Mouse (Mus musculus): Measurements from ENCODE around the gene Dnah1. TPM values are rescaled to one million over a fixed set of nuclear protein-coding genes. Genes with fewer than 3 reads are reported as not detected.
A peak's percentile ranks its signal among the peaks of the same experiment; 100 is the strongest.

The Dnah1 gene
- polyA plus RNA-seq, 1 experiment from 2014 or later: 0.93 TPM

DNA sequence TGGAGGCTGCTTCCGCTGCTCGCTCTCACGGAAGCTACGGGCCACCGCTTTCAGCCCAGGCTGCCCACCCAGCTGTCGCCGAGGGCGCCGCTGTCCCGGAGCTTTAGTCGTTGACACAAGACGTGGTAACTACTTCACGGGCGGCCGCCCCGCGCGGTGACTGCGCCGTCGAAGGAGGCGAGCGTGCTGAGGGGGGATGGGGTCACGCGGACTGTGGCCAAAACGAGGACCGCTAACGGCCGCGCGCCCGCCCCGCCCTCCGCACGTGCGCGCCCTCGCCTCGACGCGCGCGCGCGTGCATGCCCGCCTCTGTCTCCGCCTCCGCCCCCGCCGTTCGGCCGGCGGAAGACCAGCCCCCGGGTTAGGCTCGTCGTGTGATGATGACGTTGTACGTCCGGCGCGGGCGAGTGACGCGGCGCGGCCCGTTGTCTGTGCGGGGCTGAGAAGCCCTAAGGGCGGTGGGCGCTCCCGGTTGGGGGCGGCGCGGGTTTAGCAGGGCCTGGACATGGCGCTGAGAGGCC, 72.6 kb downstream of the Dnah1 start, which contains the start of the genes Phf7 and Bap1:
Phf7 (minus strand) TSS at position 234 of the 521 bp plus-strand sequence.
Bap1 (plus strand) TSS at position 367 of the 521 bp plus-strand sequence.
- Histone ChIP-seq H3K4me1 (ENCODE audit: control insufficient read depth in 2 of 2, insufficient read depth in 2 of 2, low read length in 2 of 2) (peaks cover 6 to 22% of the 10 kb centered on the region in 2 experiments), H3K36me3 (ENCODE audit: control insufficient read depth, insufficient read depth, low read length) (peaks cover 34% of the 10 kb centered on the region), H3K27ac (replicated peaks in 1 of 2; ENCODE audit: control insufficient read depth in 1 of 2, insufficient read depth in 1 of 2, low read depth in 2 of 2, low read length in 2 of 2) (peak within 1 kb of the TSS; percentile 94 to 95), H3K27me3 (ENCODE audit: control insufficient read depth, insufficient read depth, low read length) (no peaks in the 10 kb centered on the region), H3K9ac (ENCODE audit: low read length) (peak within 1 kb of the TSS; percentile 99), H3K9me3 (ENCODE audit: control insufficient read depth, low read length) (no peaks in the 10 kb centered on the region), H3K4me2 (ENCODE audit: low read length) (peak within 1 kb of the TSS; percentile 94), H3K4me3 (ENCODE audit: control insufficient read depth in 1 of 2, insufficient read depth in 1 of 2, low read depth in 1 of 2, low read length in 2 of 2) (peak within 1 kb of the TSS; percentile 65 to 98)
- WGBS: under 1% methylated on average over 74 of the region's 75 CpGs
- peak; percentile 91 for ATAC-seq (ENCODE audit: insufficient number of reproducible peaks, insufficient read depth, low FRiP score, low read depth)

DNA sequence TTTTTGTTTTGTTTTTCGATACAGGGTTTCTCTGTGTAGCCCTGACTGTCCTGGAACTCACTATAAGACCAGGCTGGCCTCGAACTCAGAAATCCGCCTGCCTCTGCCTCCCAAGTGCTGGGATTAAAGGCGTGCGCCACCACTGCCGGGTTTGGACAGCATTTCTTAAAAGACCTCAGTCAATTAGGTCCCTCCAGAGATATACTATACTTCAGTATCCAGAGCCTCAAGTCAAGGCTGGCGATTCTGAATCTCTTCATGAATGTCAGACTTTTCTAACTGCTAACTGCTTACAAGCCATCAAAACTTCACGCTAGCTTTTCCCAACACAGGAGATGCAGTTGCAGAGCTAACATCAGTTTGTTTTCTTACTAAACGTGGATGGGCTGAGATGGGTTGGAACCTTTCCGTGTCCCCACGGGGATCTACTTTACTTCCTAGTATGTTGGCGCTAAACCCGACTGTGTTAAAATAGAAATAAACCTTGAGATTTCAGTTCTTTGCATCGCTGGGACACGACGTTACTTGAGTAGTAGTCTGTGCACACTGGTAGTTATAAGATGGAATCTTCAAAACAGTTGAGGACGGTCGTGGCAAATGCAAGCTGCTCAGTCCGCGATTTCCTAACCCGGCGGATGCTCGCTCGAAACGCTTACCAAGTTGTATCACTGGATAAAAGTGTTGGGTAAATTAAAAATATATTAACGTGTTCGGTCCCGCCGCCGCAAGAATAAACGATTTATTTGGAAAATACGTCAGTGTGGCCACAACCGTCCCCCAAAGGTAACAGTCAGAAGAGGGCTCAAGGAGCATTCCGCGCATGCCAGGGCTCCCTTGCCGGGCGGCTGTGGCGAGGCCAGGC, 73.2 kb downstream of the Dnah1 start:
- Histone ChIP-seq H3K27ac (replicated peaks in 1 of 2; ENCODE audit: control insufficient read depth in 1 of 2, insufficient read depth in 1 of 2, low read depth in 2 of 2, low read length in 2 of 2) (peak overlapping the region; percentile 94 to 95), H3K9me3 (ENCODE audit: control insufficient read depth, low read length) (no peaks in the 10 kb centered on the region), H3K27me3 (ENCODE audit: control insufficient read depth, insufficient read depth, low read length) (no peaks in the 10 kb centered on the region), H3K36me3 (ENCODE audit: control insufficient read depth, insufficient read depth, low read length) (peaks cover 27% of the 10 kb centered on the region), H3K9ac (ENCODE audit: low read length) (peak overlapping the region; percentile 99), H3K4me2 (ENCODE audit: low read length) (peak overlapping the region; percentile 76), H3K4me3 (ENCODE audit: control insufficient read depth in 1 of 2, insufficient read depth in 1 of 2, low read depth in 1 of 2, low read length in 2 of 2) (peak overlapping the region; percentile 65 to 98), H3K4me1 (ENCODE audit: control insufficient read depth in 2 of 2, insufficient read depth in 2 of 2, low read length in 2 of 2) (peaks cover 6 to 25% of the 10 kb centered on the region in 2 experiments)
- ATAC-seq (ENCODE audit: insufficient number of reproducible peaks, insufficient read depth, low FRiP score, low read depth): peak; percentile 82; the same call in 1 of the 2 replicates
- WGBS: 17% methylated on average over 38 of the region's 38 CpGs

DNA sequence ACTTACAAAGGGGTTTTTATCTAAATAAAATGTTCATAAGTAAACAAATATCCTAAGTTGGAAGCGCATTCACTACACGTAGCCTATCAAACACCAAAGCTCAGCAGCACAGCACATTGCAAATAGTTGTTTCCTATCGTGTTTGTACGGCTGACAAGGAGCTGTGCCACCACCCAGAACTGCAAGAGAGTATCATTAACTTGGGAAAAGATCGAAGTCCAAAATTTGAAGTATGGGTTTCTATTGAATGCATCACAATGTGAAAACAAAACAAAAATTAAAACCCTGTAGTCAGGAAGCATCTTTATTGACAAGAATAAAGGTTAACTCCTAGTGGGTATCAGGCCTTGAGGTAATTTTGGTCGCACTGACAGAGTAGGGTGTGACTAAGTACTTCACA, 75.3 kb downstream of the Dnah1 start:
- H3K4me3 ChIP-seq (ENCODE audit: control insufficient read depth in 1 of 2, insufficient read depth in 1 of 2, low read depth in 1 of 2, low read length in 2 of 2): no peak overlapping the region
- WGBS: 87% methylated on average over 6 of the region's 6 CpGs
- no peak overlapping the region for H3K9ac ChIP-seq (ENCODE audit: low read length)
- no peaks in the 10 kb centered on the region for H3K27me3 ChIP-seq (ENCODE audit: control insufficient read depth, insufficient read depth, low read length)
- H3K4me1 ChIP-seq (ENCODE audit: control insufficient read depth in 2 of 2, insufficient read depth in 2 of 2, low read length in 2 of 2): peaks cover 6 to 25% of the 10 kb centered on the region in 2 experiments
- no peak for ATAC-seq (ENCODE audit: insufficient number of reproducible peaks, insufficient read depth, low FRiP score, low read depth)
- H3K4me2 ChIP-seq (ENCODE audit: low read length): no peak overlapping the region
- H3K36me3 ChIP-seq (ENCODE audit: control insufficient read depth, insufficient read depth, low read length): peaks cover 6% of the 10 kb centered on the region
- no peak overlapping the region for H3K27ac ChIP-seq (replicated peaks in 1 of 2; ENCODE audit: control insufficient read depth in 1 of 2, insufficient read depth in 1 of 2, low read depth in 2 of 2, low read length in 2 of 2)
- H3K9me3 ChIP-seq (ENCODE audit: control insufficient read depth, low read length): no peaks in the 10 kb centered on the region

DNA sequence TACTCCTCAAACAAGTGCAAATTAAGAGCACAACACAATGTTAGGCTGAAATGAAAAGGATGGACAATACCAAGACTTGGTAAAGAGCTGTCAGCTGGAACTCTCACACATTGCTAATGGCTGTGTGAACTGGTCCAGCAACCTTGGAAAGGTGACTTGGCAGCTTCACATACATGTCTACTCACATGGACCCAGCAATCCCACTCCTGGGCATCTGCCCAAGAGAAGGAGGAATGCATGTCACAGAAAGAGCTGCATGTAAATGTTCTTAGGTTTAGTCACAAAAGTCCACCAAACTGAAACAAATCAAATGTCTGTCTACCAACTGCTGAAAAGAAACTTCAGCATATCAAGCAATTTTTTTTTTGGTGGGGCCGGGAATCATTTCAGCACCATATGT, 77.8 kb downstream of the Dnah1 start:
- no peak overlapping the region for H3K4me2 ChIP-seq (ENCODE audit: low read length)
- H3K27ac ChIP-seq (replicated peaks in 1 of 2; ENCODE audit: control insufficient read depth in 1 of 2, insufficient read depth in 1 of 2, low read depth in 2 of 2, low read length in 2 of 2): peak overlapping the region in 1 of 2 experiments; percentile 2; a peak in 2 of 4 replicates
- no peak for ATAC-seq (ENCODE audit: insufficient number of reproducible peaks, insufficient read depth, low FRiP score, low read depth)
- H3K9me3 ChIP-seq (ENCODE audit: control insufficient read depth, low read length): no peaks in the 10 kb centered on the region
- 24% methylated on average over 1 of the region's 1 CpGs for WGBS
- H3K9ac ChIP-seq (ENCODE audit: low read length): no peak overlapping the region
- no peak overlapping the region for H3K4me3 ChIP-seq (ENCODE audit: control insufficient read depth in 1 of 2, insufficient read depth in 1 of 2, low read depth in 1 of 2, low read length in 2 of 2)
- no peaks in the 10 kb centered on the region for H3K27me3 ChIP-seq (ENCODE audit: control insufficient read depth, insufficient read depth, low read length)
- peaks cover 4 to 16% of the 10 kb centered on the region in 2 experiments for H3K4me1 ChIP-seq (ENCODE audit: control insufficient read depth in 2 of 2, insufficient read depth in 2 of 2, low read length in 2 of 2)
- H3K36me3 ChIP-seq (ENCODE audit: control insufficient read depth, insufficient read depth, low read length): no peaks in the 10 kb centered on the region

DNA sequence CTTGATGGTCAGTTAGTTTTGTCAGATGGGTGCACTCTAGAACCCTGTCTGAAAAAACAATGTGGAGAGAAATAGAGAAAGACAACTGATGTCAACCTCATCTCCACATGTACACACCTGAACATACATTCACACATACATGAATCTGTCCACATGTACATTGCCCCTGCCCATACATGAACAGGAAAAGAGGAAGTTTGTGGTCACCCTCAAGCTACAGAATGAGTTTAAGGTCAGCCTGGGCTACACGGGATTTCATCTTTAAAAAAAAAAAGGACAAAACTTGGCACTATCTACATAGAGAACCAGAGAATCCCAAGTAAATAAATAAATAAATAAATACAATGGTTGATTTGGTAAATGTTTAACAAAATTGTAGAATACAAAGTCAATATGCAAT, 78.9 kb downstream of the Dnah1 start:
- no peak for ATAC-seq (ENCODE audit: insufficient number of reproducible peaks, insufficient read depth, low FRiP score, low read depth)
- Histone ChIP-seq H3K4me3 (ENCODE audit: control insufficient read depth in 1 of 2, insufficient read depth in 1 of 2, low read depth in 1 of 2, low read length in 2 of 2) (no peak overlapping the region), H3K4me2 (ENCODE audit: low read length) (no peak overlapping the region), H3K27ac (replicated peaks in 1 of 2; ENCODE audit: control insufficient read depth in 1 of 2, insufficient read depth in 1 of 2, low read depth in 2 of 2, low read length in 2 of 2) (no peak overlapping the region), H3K36me3 (ENCODE audit: control insufficient read depth, insufficient read depth, low read length) (no peaks in the 10 kb centered on the region), H3K9ac (ENCODE audit: low read length) (no peak overlapping the region), H3K4me1 (ENCODE audit: control insufficient read depth in 2 of 2, insufficient read depth in 2 of 2, low read length in 2 of 2) (peaks cover 4 to 16% of the 10 kb centered on the region in 2 experiments), H3K27me3 (ENCODE audit: control insufficient read depth, insufficient read depth, low read length) (no peaks in the 10 kb centered on the region), H3K9me3 (ENCODE audit: control insufficient read depth, low read length) (no peaks in the 10 kb centered on the region)
- WGBS: 70% methylated on average over 1 of the region's 1 CpGs

DNA sequence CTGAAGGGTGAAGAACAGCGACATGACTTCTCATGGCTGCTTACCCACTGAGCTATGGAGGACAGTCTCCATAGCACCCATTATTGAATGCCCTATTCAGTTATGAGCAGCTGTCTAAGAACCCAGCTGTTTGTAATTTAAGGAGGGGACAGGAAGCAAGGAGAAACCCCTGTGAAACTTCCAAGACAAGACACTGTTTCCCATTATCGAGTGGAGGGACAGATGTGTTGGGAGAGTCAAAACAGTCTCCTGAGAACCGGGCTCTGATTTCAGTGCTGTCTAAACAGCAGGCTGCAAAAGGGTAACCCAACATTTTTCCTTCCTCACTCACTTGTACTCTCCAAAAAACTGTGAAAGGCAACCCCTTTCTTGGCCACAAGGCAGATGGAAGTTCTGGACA, 83.2 kb downstream of the Dnah1 start:
- Histone ChIP-seq H3K4me3 (ENCODE audit: control insufficient read depth in 1 of 2, insufficient read depth in 1 of 2, low read depth in 1 of 2, low read length in 2 of 2) (no peak overlapping the region), H3K27me3 (ENCODE audit: control insufficient read depth, insufficient read depth, low read length) (no peaks in the 10 kb centered on the region), H3K27ac (replicated peaks in 1 of 2; ENCODE audit: control insufficient read depth in 1 of 2, insufficient read depth in 1 of 2, low read depth in 2 of 2, low read length in 2 of 2) (no peak overlapping the region), H3K4me2 (ENCODE audit: low read length) (no peak overlapping the region), H3K36me3 (ENCODE audit: control insufficient read depth, insufficient read depth, low read length) (no peaks in the 10 kb centered on the region), H3K9ac (ENCODE audit: low read length) (no peak overlapping the region), H3K9me3 (ENCODE audit: control insufficient read depth, low read length) (no peaks in the 10 kb centered on the region), H3K4me1 (ENCODE audit: control insufficient read depth in 2 of 2, insufficient read depth in 2 of 2, low read length in 2 of 2) (no peaks in the 10 kb centered on the region)
- ATAC-seq (ENCODE audit: insufficient number of reproducible peaks, insufficient read depth, low FRiP score, low read depth): no peak
- WGBS: 69% methylated on average over 3 of the region's 3 CpGs

DNA sequence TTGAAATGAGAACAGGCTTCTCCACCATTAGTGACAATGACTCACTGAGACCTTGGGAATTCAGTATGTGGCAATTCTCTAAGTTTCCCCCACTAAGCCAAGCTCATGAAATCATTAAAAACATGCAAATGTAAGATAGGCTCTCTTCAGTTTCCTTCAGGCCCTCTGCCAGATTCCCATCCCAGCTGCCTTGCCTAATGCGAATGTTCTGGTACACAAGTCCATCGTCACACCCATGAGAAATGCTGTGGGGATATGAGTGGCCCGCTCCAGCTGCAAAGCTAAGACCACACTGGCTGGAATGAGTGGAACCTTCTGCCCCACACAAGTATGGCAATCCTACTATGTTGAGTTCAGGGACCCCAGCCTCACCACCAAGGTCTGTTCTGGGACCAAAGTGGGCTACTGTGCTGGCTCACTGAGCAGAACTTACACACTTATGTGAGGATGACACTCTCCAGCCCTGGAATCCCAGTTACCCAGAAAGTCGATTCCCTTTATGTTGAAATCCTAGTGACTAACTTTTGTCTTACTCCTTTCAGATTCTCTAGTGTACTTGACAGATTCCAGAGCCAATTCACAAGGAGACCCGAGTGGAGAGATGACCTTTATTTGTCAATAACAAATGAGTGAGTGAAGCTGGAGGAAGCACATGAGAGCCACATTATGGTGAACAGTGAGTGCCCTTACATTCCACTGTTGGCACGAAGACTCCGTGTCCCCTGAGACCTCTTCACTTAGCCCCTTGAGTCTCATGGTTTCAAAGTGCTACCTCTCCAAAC, 86.4 kb downstream of the Dnah1 start:
- ATAC-seq (ENCODE audit: insufficient number of reproducible peaks, insufficient read depth, low FRiP score, low read depth): no peak

More for the DNA sequence above, 86.4 kb downstream of the Dnah1 start:
- Histone ChIP-seq H3K9ac (ENCODE audit: low read length) (no peak overlapping the region), H3K4me2 (ENCODE audit: low read length) (no peak overlapping the region), H3K9me3 (ENCODE audit: control insufficient read depth, low read length) (no peaks in the 10 kb centered on the region), H3K27ac (replicated peaks in 1 of 2; ENCODE audit: control insufficient read depth in 1 of 2, insufficient read depth in 1 of 2, low read depth in 2 of 2, low read length in 2 of 2) (no peak overlapping the region), H3K36me3 (ENCODE audit: control insufficient read depth, insufficient read depth, low read length) (no peaks in the 10 kb centered on the region), H3K4me3 (ENCODE audit: control insufficient read depth in 1 of 2, insufficient read depth in 1 of 2, low read depth in 1 of 2, low read length in 2 of 2) (no peak overlapping the region), H3K27me3 (ENCODE audit: control insufficient read depth, insufficient read depth, low read length) (no peaks in the 10 kb centered on the region), H3K4me1 (ENCODE audit: control insufficient read depth in 2 of 2, insufficient read depth in 2 of 2, low read length in 2 of 2) (peaks cover 8 to 9% of the 10 kb centered on the region in 2 experiments)
- WGBS: 70% methylated on average over 7 of the region's 7 CpGs

Measured in heart, embryonic 14.5 days (tissue).